Mouse (Mus musculus) stomach, embryonic 14.5 days (tissue): ENCODE measurements around the gene Ankrd9. TPM values are rescaled to one million over a fixed set of nuclear protein-coding genes. Genes with fewer than 3 reads are reported as not detected.

ENCODE experiments used
- ATAC-seq: fragments of 200-750 bp; cut with Nextera tagmentation; 2 replicates; pipeline ENCODE4 v1.8.0; 2017; ENCODE audit warnings: low read depth, moderate TSS enrichment; ENCODE audit not compliant: insufficient number of reproducible peaks, insufficient read depth, low FRiP score
- H3K27ac ChIP-seq: fragments of 300-500 bp; sonication (generic); 2 replicates; pipeline ENCODE4 v1.5.1; 2014; ENCODE audit warnings: mild to moderate bottlenecking, low read length, moderate library complexity, mixed read lengths
- H3K27me3 ChIP-seq: fragments of 300-500 bp; sonication (generic); 2 replicates; pipeline ENCODE4 v1.6.1; 2014; ENCODE audit warnings: low read length, control low read depth, mixed read lengths; ENCODE audit not compliant: control insufficient read depth, insufficient read depth
- H3K36me3 ChIP-seq: fragments of 300-500 bp; sonication (generic); 2 replicates; pipeline ENCODE4 v1.6.1; 2014; ENCODE audit warnings: mild to moderate bottlenecking, control low read depth, low read length, moderate library complexity, mixed read lengths; ENCODE audit not compliant: control insufficient read depth, insufficient read depth
- H3K4me1 ChIP-seq: fragments of 300-500 bp; sonication (generic); 2 replicates; pipeline ENCODE4 v1.6.1; 2014; ENCODE audit warnings: low read length, control low read depth, mixed read lengths; ENCODE audit not compliant: control insufficient read depth, insufficient read depth
- H3K4me2 ChIP-seq: fragments of 300-500 bp; sonication (generic); replicated peaks from 2 replicates; pipeline ENCODE4 v1.6.1; 2014; ENCODE audit warnings: low read depth, low read length, control low read depth
- H3K4me3 ChIP-seq: fragments of 300-500 bp; sonication (generic); 2 replicates; pipeline ENCODE4 v1.5.1; 2014; ENCODE audit warnings: low read depth, low read length, control low read depth
- H3K9ac ChIP-seq: fragments of 300-500 bp; sonication (generic); replicated peaks from 2 replicates; pipeline ENCODE4 v1.6.1; 2014; ENCODE audit warnings: low read depth, mild to moderate bottlenecking, control low read depth, low read length, moderate library complexity, mixed read lengths
- H3K9me3 ChIP-seq: fragments of 300-500 bp; sonication (generic); 2 replicates; pipeline ENCODE4 v1.6.1; 2016; ENCODE audit warnings: low read depth, low read length, control low read depth; ENCODE audit not compliant: control insufficient read depth
- WGBS: fragments of 180-500 bp; shearing (Covaris S2); extraction: QIAGEN DNeasy Blood & Tissue Kit; methylation state at CpG from one replicate; pipeline ENCODE4 v1.1.7; 2014; 5-methylcytosine and 5-hydroxymethylcytosine counted together
- polyA plus RNA-seq: library from polyadenylated mRNA; unstranded; fragments of >200 nt; fragmentation: Nextera tagmentation; extraction: Ambion mirVana; gene quantifications from 2 replicates; pipeline ENCODE4 v1.2.1, GENCODE M21; 2014

The Ankrd9 gene
- polyA plus RNA-seq, 1 experiment from 2014 or later, result 10.3 TPM

DNA sequence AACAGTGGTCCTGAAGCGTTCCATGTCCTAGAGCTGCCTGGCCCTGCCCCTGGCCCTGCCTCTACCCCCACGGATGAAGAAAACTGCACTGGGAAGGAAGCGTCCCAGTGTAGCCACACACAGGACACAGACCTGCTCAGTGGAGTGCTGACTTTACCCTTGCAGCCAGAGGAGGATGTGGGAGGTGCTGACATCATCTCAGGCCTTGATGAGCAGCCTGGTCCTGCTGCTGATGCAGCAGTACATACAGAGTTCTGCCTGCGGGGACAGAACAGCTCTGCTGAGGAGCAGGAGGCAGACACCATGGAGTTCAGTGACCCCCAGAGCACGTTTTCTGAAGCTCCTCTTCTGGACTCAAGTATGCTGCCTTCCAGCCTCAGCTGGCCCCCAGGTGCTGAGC is 46.0 kb downstream of the Ankrd9 start:
- 71% methylated on average over 5 of the region's 5 CpGs for WGBS

More for the DNA sequence above, 46.0 kb downstream of the Ankrd9 start:
- no peak overlapping the region for H3K4me2 ChIP-seq
- no peak for ATAC-seq
- no peaks in the 10 kb centered on the region for H3K9me3 ChIP-seq
- H3K27me3 ChIP-seq, result no peaks in the 10 kb centered on the region
- no peak overlapping the region for H3K4me3 ChIP-seq
- no peak overlapping the region for H3K27ac ChIP-seq
- H3K4me1 ChIP-seq, result no peaks in the 10 kb centered on the region
- H3K9ac ChIP-seq, result no peak overlapping the region
- peaks cover 14% of the 10 kb centered on the region for H3K36me3 ChIP-seq

Other genes starting within 250 kb of the Ankrd9 start
- 25.1 and 27.6 TPM in 2 replicates for gene Wdr20, start 241.1 kb downstream of the Ankrd9 start, polyA plus RNA-seq
- 5.2 and 5.4 TPM in 2 replicates for gene Mok, start 138.1 kb downstream of the Ankrd9 start, polyA plus RNA-seq
- gene Zfp839, start 128.8 kb downstream of the Ankrd9 start, polyA plus RNA-seq, result 4.6 and 5.9 TPM in 2 replicates
- gene Cinp, start 89.9 kb downstream of the Ankrd9 start, polyA plus RNA-seq, result 80.8 and 89.5 TPM in 2 replicates
- 3.8 and 4.8 TPM in 2 replicates for gene Tecpr2, start 89.8 kb downstream of the Ankrd9 start, polyA plus RNA-seq
- 17.6 and 19.2 TPM in 2 replicates for gene Rcor1, start 60.3 kb upstream of the Ankrd9 start, polyA plus RNA-seq
- gene Traf3, start 187.3 kb upstream of the Ankrd9 start, polyA plus RNA-seq, result 11.4 and 13.0 TPM in 2 replicates
- not detected in 2 replicates for gene 4930595D18Rik, start 205.5 kb upstream of the Ankrd9 start, polyA plus RNA-seq